Mouse (Mus musculus) common myeloid progenitor, adult 5-6 weeks (primary cell): Measurements from ENCODE around the gene Trpv1. TPM values are rescaled to one million over a fixed set of nuclear protein-coding genes. Genes with fewer than 3 reads are reported as not detected.

ENCODE experiments used
- total RNA-seq: library from RNA; stranded (forward); fragments of 200-1000, 187-1606 nt; gene quantifications from 2 replicates; pipeline ENCODE4 v1.2.3, GENCODE M21; 2017

Trpv1 gene
- total RNA-seq, 1 experiment from 2014 or later: not detected

Other genes with a start within 250 kb of the Trpv1 start
- gene P2rx1, start 235.2 kb upstream of the Trpv1 start, total RNA-seq: 9.4 and 14.6 TPM in 2 replicates
- gene Camkk1, start 215.3 kb upstream of the Trpv1 start, total RNA-seq: 1.6 and 1.8 TPM in 2 replicates
- 12.4 and 15.4 TPM in 2 replicates for gene Ncbp3, start 186.5 kb upstream of the Trpv1 start, total RNA-seq
- gene Itgae, start 143.7 kb upstream of the Trpv1 start, total RNA-seq: 0.05 TPM in 1 of 2 replicates, not detected in the other
- 18.6 and 22.8 TPM in 2 replicates for gene Haspin, start 96.0 kb upstream of the Trpv1 start, total RNA-seq
- gene P2rx5, start 73.9 kb upstream of the Trpv1 start, total RNA-seq: not detected in 2 replicates
- 46.6 and 48.2 TPM in 2 replicates for gene Emc6, start 57.3 kb upstream of the Trpv1 start, total RNA-seq
- gene Tax1bp3, start 57.2 kb upstream of the Trpv1 start, total RNA-seq: 7.7 and 11.4 TPM in 2 replicates
- 6.0 and 8.8 TPM in 2 replicates for gene Ctns, start 35.2 kb upstream of the Trpv1 start, total RNA-seq
- gene Shpk, start 34.8 kb upstream of the Trpv1 start, total RNA-seq: 1.4 and 3.2 TPM in 2 replicates
- gene Trpv3, start 33.1 kb downstream of the Trpv1 start, total RNA-seq: not detected in 2 replicates
- gene Aspa, start 95.3 kb downstream of the Trpv1 start, total RNA-seq: 3.8 and 7.4 TPM in 2 replicates
- gene Gm49340, start 95.4 kb downstream of the Trpv1 start, total RNA-seq: not detected in 2 replicates
- gene Spata22, start 95.4 kb downstream of the Trpv1 start, total RNA-seq: not detected in 2 replicates
- not detected in 2 replicates for gene Olfr20, start 116.5 kb downstream of the Trpv1 start, total RNA-seq
- gene Olfr376, start 137.0 kb downstream of the Trpv1 start, total RNA-seq: not detected in 2 replicates
- gene Olfr1, start 165.3 kb downstream of the Trpv1 start, total RNA-seq: not detected in 2 replicates
- gene Olfr378, start 194.2 kb downstream of the Trpv1 start, total RNA-seq: not detected in 2 replicates
- gene Olfr380, start 223.2 kb downstream of the Trpv1 start, total RNA-seq: not detected in 2 replicates